Mouse (Mus musculus) ES-E14 (cell line): ENCODE data around the gene Hmx1.

Experiments
- HCFC1 ChIP-seq: IDR thresholded peaks from 2 replicates; pipeline ENCODE4 v1.6.1; 2012; ENCODE audit warnings: low read length, inconsistent platforms, borderline replicate concordance; ENCODE audit not compliant: insufficient read depth
- ZC3H11A ChIP-seq: IDR thresholded peaks from 2 replicates; pipeline ENCODE4 v1.6.1; 2012; ENCODE audit warnings: low read depth, mild to moderate bottlenecking, inconsistent platforms, low read length, borderline replicate concordance
- ZNF384 ChIP-seq: IDR thresholded peaks from 2 replicates; pipeline ENCODE4 v1.6.1; 2012; ENCODE audit warnings: low read depth, low read length, inconsistent platforms

GRCm38 (mm10) chr5:35441411-35441810 is 52.5 kb downstream of the Hmx1 start:
- no peak for TF ChIP-seq ZC3H11A
- TF ChIP-seq ZNF384, result no peak
- TF ChIP-seq HCFC1, result no peak
